In the genomic region with DNA sequence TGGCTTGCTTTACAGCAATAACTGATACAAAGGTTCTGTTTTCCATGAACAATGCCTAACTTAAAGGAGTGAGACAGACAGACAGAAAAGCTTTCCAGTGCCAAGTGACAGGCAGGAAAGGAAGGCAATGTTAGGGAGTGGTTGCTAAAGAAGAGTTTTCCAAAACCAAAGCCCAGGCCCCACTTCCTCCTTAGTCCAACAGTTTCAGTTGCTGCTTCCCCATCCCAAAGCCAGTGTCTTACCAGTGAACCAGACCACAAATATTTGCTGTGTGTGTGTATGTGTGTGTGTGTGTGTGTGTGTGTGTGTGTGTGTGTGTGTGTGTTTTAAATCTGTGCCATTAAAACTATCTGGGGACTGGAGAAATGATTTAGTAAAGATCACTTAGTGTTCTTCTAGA, we compare ENCODE assay signal across 16 mouse cellular contexts.
DNase-seq lines count a peak whose midpoint lies in the region; TF ChIP-seq lines count a peak whose summit lies in the region.
"Had no signal": no experiment of that assay in that cellular context is flagged by ENCODE, and none has a peak within 500 bp of the region (broad histone marks: within the 10 kb centered on the region; RNA-seq: fewer than 3 reads in every experiment).

No protein-coding gene starts in this region.

- no peak for TF ChIP-seq POLR2A in bone marrow macrophage, adult 2 months (IDR thresholded peaks at IDR 0.05; ENCODE audit: borderline replicate concordance, low read depth, low read length)

- DNase-seq in 3T3-L1 (ENCODE audit: low read depth, low spot score), result peak; percentile 16
- peak; percentile 28 for DNase-seq in skeletal muscle tissue, adult 2 months (ENCODE audit: low read depth, low spot score)
- DNase-seq in adrenal gland, adult 8-10 months, result no peak
- no peak for DNase-seq in heart, embryonic 10.5 days (ENCODE audit: low spot score)
- DNase-seq: adrenal gland, postnatal 10 days; B cell, adult 2 months; cerebellum, adult 8-10 months; cerebellum, postnatal 14 days; gastrocnemius, postnatal 10 days had no signal

- no peak for TF ChIP-seq CTCF in bone marrow macrophage, adult 2 months (IDR thresholded peaks at IDR 0.05; ENCODE audit: low read depth, low read length)

- H3K79me2 ChIP-seq in macrophage (ENCODE audit: inconsistent target), result no peaks in the 10 kb centered on the region

- peak overlapping the region; percentile 81 for H3K27ac ChIP-seq in bone marrow macrophage, adult 2 months (ENCODE audit: insufficient read depth, low read depth, low read length)
- H3K27ac ChIP-seq in macrophage, result peak overlapping the region; percentile 78
- H3K27ac ChIP-seq in heart, embryonic 10.5 days, result no peak overlapping the region
- H3K27ac ChIP-seq: embryonic facial prominence, embryonic 12.5 days; heart, embryonic 15.5 days; hindbrain, embryonic 10.5 days; hindbrain, embryonic 15.5 days had no signal

- H3K4me1 ChIP-seq in bone marrow macrophage, adult 2 months (ENCODE audit: control insufficient read depth, insufficient read depth, low read length), result peaks cover 17% of the 10 kb centered on the region
- H3K4me1 ChIP-seq in heart, embryonic 10.5 days, result no peaks in the 10 kb centered on the region
- H3K4me1 ChIP-seq: embryonic facial prominence, embryonic 12.5 days; heart, embryonic 15.5 days; hindbrain, embryonic 10.5 days; hindbrain, embryonic 15.5 days had no signal

- H3K27me3 ChIP-seq in heart, embryonic 10.5 days (ENCODE audit: insufficient read depth, poor library complexity, severe bottlenecking), result no peaks in the 10 kb centered on the region
- H3K27me3 ChIP-seq: embryonic facial prominence, embryonic 12.5 days; heart, embryonic 15.5 days; hindbrain, embryonic 15.5 days had no signal

- no peaks in the 10 kb centered on the region for H3K9me3 ChIP-seq in heart, embryonic 10.5 days
- H3K9me3 ChIP-seq: embryonic facial prominence, embryonic 12.5 days; heart, embryonic 15.5 days; hindbrain, embryonic 10.5 days; hindbrain, embryonic 15.5 days had no signal

- no peaks in the 10 kb centered on the region for H3K36me3 ChIP-seq in macrophage (ENCODE audit: inconsistent target)
- H3K36me3 ChIP-seq in heart, embryonic 10.5 days, result no peaks in the 10 kb centered on the region
- H3K36me3 ChIP-seq: embryonic facial prominence, embryonic 12.5 days; G1E; heart, embryonic 15.5 days; hindbrain, embryonic 10.5 days had no signal

- no peak overlapping the region for H3K4me3 ChIP-seq in bone marrow macrophage, adult 2 months (ENCODE audit: insufficient read depth, low read length)
- no peak overlapping the region for H3K4me3 ChIP-seq in macrophage (ENCODE audit: inconsistent target)
- H3K4me3 ChIP-seq in heart, embryonic 10.5 days, result no peak overlapping the region
- H3K4me3 ChIP-seq: embryonic facial prominence, embryonic 12.5 days; heart, embryonic 15.5 days; hindbrain, embryonic 10.5 days; hindbrain, embryonic 15.5 days had no signal

Comparison
In these comparisons a context has a peak if more than half of its experiments do, and no peak if none do; other contexts are left out.
1. DNase-seq: peak in 3T3-L1 (single experiment) and skeletal muscle tissue, adult 2 months (single experiment); none in adrenal gland, adult 8-10 months (single experiment) and heart, embryonic 10.5 days (single experiment).